Mouse (Mus musculus): ENCODE results near the gene Csnk1g2.

Csnk1g2 gene

GRCm38 (mm10) chr10:80665459-80665858 is 42.8 kb downstream of the Csnk1g2 start:
- no peak for DNase-seq

GRCm38 (mm10) chr10:80665981-80666733 is 43.5 kb downstream of the Csnk1g2 start:
- no peak for DNase-seq

- no peak for DNase-seq
Measured at GRCm38 (mm10) chr10:80666837-80667412, 44.3 kb downstream of the Csnk1g2 start.

- peak; percentile 60 to 85 for DNase-seq
Measured at GRCm38 (mm10) chr10:80668614-80669013, 46.0 kb downstream of the Csnk1g2 start.

- no peak for DNase-seq
Measured at GRCm38 (mm10) chr10:80669018-80669417, 46.4 kb downstream of the Csnk1g2 start.

- DNase-seq = peak; percentile 89 to 93
Measured at GRCm38 (mm10) chr10:80669737-80670485, 47.3 kb downstream of the Csnk1g2 start.

- no peak for DNase-seq
Measured at GRCm38 (mm10) chr10:80670531-80670930, 47.9 kb downstream of the Csnk1g2 start.

- DNase-seq = no peak
Measured at GRCm38 (mm10) chr10:80671251-80671650, 48.6 kb downstream of the Csnk1g2 start.

- no peak for DNase-seq
Measured at GRCm38 (mm10) chr10:80671936-80672690, 49.5 kb downstream of the Csnk1g2 start.

- no peak for DNase-seq
Measured at GRCm38 (mm10) chr10:80673690-80674089, 51.1 kb downstream of the Csnk1g2 start.

- peak; percentile 53 to 54 for DNase-seq
Measured at GRCm38 (mm10) chr10:80674161-80674711, 51.6 kb downstream of the Csnk1g2 start.

GRCm38 (mm10) chr10:80674851-80675404 is 52.3 kb downstream of the Csnk1g2 start:
- no peak for DNase-seq

- no peak for DNase-seq
Measured at GRCm38 (mm10) chr10:80675405-80676197, 53.0 kb downstream of the Csnk1g2 start.

GRCm38 (mm10) chr10:80676198-80676928 is 53.7 kb downstream of the Csnk1g2 start:
- DNase-seq = peak; percentile 100

- no peak for DNase-seq
Measured at GRCm38 (mm10) chr10:80677128-80677875, 54.7 kb downstream of the Csnk1g2 start.

GRCm38 (mm10) chr10:80677942-80678436 is 55.4 kb downstream of the Csnk1g2 start, which contains the start of gene Mknk2:
Mknk2 (minus strand) TSS chr10:80678112.
- DNase-seq = peak; percentile 91 to 95

GRCm38 (mm10) chr10:80678601-80679377 is 56.2 kb downstream of the Csnk1g2 start:
- peak; percentile 64 to 75 for DNase-seq

GRCm38 (mm10) chr10:80679556-80680259 is 57.1 kb downstream of the Csnk1g2 start:
- no peak for DNase-seq

All from cerebellum, postnatal 14 days (tissue).